Mouse (Mus musculus): ENCODE data around the gene Pan2. TPM values are rescaled to one million over a fixed set of nuclear protein-coding genes. Genes with fewer than 3 reads are reported as not detected.
A peak's percentile ranks its signal among the peaks of the same experiment; 100 is the strongest.

Gene Pan2
- polyA plus RNA-seq, 1 experiment from 2014 or later: 35.2 TPM

DNA sequence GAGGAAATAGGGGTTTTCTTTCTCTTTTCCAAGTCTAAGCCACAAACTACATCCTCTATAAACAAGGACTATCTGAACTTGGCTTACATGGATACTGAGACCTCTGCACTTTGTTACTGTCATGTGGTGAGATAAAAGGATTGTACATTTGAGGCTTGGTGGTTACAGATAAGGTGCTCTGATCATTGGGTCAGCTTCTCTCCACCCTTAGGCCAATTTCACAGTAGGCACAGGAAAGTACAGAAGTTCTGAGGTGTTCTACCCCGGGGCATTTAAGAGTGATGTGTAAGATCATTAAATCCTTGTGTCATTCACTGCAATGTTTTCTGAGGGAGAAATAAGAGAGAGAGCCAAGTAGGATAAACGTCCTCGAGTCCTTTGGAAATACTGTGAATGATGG lies 33.5 kb downstream of the Pan2 start:
- ATAC-seq (ENCODE audit: insufficient read depth, low FRiP score, low TSS enrichment) (no peak), DNase-seq (ENCODE audit: low spot score) (no peak)
- Histone ChIP-seq H3K4me2 (ENCODE audit: low read depth) (peak overlapping the region; percentile 51; the same call in 1 of the 2 replicates), H3K27ac (ENCODE audit: low read depth, low read length) (no peak overlapping the region), H3K9ac (ENCODE audit: low read length) (no peak overlapping the region), H3K4me3 (ENCODE audit: low read depth, low read length) (no peak overlapping the region), H3K9me3 (ENCODE audit: control insufficient read depth, low read length) (no peaks in the 10 kb centered on the region), H3K27me3 (ENCODE audit: control insufficient read depth, insufficient read depth, low read length) (no peaks in the 10 kb centered on the region), H3K36me3 (ENCODE audit: control insufficient read depth, insufficient read depth, low read length) (no peaks in the 10 kb centered on the region), H3K4me1 (ENCODE audit: control insufficient read depth, insufficient read depth, low read length) (peaks cover 9% of the 10 kb centered on the region)
- 91% methylated on average over 3 of the region's 3 CpGs for WGBS

- peak within 1 kb of the TSS; percentile 94 for H3K9ac ChIP-seq (ENCODE audit: low read length)
- peaks cover 9% of the 10 kb centered on the region for H3K4me1 ChIP-seq (ENCODE audit: control insufficient read depth, insufficient read depth, low read length)
- H3K9me3 ChIP-seq (ENCODE audit: control insufficient read depth, low read length): no peaks in the 10 kb centered on the region
- peak; percentile 96 for DNase-seq (ENCODE audit: low spot score)
- peak within 1 kb of the TSS; percentile 83 for H3K27ac ChIP-seq (ENCODE audit: low read depth, low read length)
- peak within 1 kb of the TSS; percentile 99 for H3K4me3 ChIP-seq (ENCODE audit: low read depth, low read length)
- H3K27me3 ChIP-seq (ENCODE audit: control insufficient read depth, insufficient read depth, low read length): no peaks in the 10 kb centered on the region
- WGBS: 2% methylated on average over 59 of the region's 61 CpGs
- ATAC-seq (ENCODE audit: insufficient read depth, low FRiP score, low TSS enrichment): peak; percentile 99
- H3K4me2 ChIP-seq (ENCODE audit: low read depth): peak within 1 kb of the TSS; percentile 84
- H3K36me3 ChIP-seq (ENCODE audit: control insufficient read depth, insufficient read depth, low read length): no peaks in the 10 kb centered on the region
Observed at GRCm38 (mm10) chr10:128337306-128338181, 34.4 kb downstream of the Pan2 start, which contains the start of gene Cs. Gene Cs, plus strand, starts transcription at chr10:128337734.

DNA sequence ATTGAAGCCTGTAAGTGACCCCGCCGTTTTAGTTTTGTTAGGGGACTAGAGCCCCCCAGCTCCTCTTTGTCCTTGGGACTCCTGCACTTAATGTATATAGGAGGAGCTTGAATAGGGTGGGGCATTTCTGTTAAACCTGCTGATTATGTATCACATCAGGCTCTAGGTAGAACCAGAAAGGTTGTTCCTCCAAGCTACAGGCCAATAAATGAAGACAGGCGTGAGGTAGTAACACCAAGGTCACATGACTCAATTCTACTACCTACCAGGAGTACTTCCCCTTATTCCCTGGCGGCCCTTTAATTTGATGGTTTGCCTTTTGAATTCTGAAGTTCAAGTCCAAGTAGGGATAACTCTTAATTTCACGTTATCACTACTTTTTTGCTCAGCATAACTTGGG lies 35.3 kb downstream of the Pan2 start:
- no peaks in the 10 kb centered on the region for H3K9me3 ChIP-seq (ENCODE audit: control insufficient read depth, low read length)
- peak overlapping the region; percentile 94 for H3K9ac ChIP-seq (ENCODE audit: low read length)
- no peaks in the 10 kb centered on the region for H3K27me3 ChIP-seq (ENCODE audit: control insufficient read depth, insufficient read depth, low read length)
- ATAC-seq (ENCODE audit: insufficient read depth, low FRiP score, low TSS enrichment): no peak
- H3K4me1 ChIP-seq (ENCODE audit: control insufficient read depth, insufficient read depth, low read length): peaks cover 9% of the 10 kb centered on the region
- WGBS: 27% methylated on average over 5 of the region's 5 CpGs
- DNase-seq (ENCODE audit: low spot score): no peak
- H3K36me3 ChIP-seq (ENCODE audit: control insufficient read depth, insufficient read depth, low read length): no peaks in the 10 kb centered on the region
- peak overlapping the region; percentile 83 for H3K27ac ChIP-seq (ENCODE audit: low read depth, low read length)
- H3K4me3 ChIP-seq (ENCODE audit: low read depth, low read length): peak overlapping the region; percentile 99
- H3K4me2 ChIP-seq (ENCODE audit: low read depth): peak overlapping the region; percentile 84

DNA sequence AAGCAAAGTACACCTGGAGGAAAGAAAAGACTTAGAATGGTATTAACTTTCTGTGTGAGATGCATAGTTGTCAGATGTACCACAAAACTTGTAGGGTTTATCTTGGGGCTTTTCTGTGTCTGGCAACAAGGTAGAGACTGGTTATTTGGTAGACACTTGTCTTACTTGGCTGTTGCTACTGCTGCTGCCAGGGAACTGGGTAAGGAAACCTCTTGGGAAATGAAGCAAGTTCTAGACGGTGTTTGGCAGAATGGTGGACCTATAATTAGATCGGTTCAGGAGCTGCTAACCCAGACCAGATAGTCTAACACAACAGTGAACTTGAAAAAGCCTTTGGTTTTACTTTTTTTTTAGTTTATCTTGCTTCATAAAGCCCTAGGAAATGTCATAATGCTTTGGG lies 35.8 kb downstream of the Pan2 start:
- Histone ChIP-seq H3K4me3 (ENCODE audit: low read depth, low read length) (peak overlapping the region; percentile 99), H3K9ac (ENCODE audit: low read length) (no peak overlapping the region), H3K4me1 (ENCODE audit: control insufficient read depth, insufficient read depth, low read length) (peaks cover 9% of the 10 kb centered on the region), H3K4me2 (ENCODE audit: low read depth) (peak overlapping the region; percentile 84), H3K36me3 (ENCODE audit: control insufficient read depth, insufficient read depth, low read length) (no peaks in the 10 kb centered on the region), H3K27ac (ENCODE audit: low read depth, low read length) (no peak overlapping the region), H3K27me3 (ENCODE audit: control insufficient read depth, insufficient read depth, low read length) (no peaks in the 10 kb centered on the region), H3K9me3 (ENCODE audit: control insufficient read depth, low read length) (no peaks in the 10 kb centered on the region)
- DNase-seq (ENCODE audit: low spot score) (no peak), ATAC-seq (ENCODE audit: insufficient read depth, low FRiP score, low TSS enrichment) (no peak)
- WGBS: 80% methylated on average over 2 of the region's 2 CpGs

DNA sequence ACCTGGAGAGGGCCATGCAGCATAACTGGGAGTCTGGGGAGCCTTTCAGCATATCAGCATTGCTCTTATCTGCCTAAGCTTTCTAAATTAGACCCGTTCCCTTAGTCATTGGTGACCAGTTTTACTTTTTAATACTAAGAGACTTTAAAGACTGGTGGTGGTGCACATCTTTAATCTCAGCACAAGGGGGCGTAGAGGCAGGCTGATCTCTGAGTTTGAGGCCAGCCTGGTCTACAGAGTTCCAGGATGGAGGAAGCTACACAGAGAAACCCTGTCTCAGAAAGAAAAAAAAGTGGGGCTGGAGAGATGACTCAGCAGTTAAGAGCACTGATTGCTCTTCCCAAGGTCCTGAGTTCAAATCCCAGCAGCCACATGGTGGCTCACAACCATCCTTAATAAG lies 37.1 kb downstream of the Pan2 start:
- no peak overlapping the region for H3K27ac ChIP-seq (ENCODE audit: low read depth, low read length)
- no peaks in the 10 kb centered on the region for H3K9me3 ChIP-seq (ENCODE audit: control insufficient read depth, low read length)
- H3K27me3 ChIP-seq (ENCODE audit: control insufficient read depth, insufficient read depth, low read length): no peaks in the 10 kb centered on the region
- DNase-seq (ENCODE audit: low spot score) (no peak), ATAC-seq (ENCODE audit: insufficient read depth, low FRiP score, low TSS enrichment) (no peak)
- H3K4me1 ChIP-seq (ENCODE audit: control insufficient read depth, insufficient read depth, low read length): peaks cover 9% of the 10 kb centered on the region
- WGBS: 91% methylated on average over 2 of the region's 2 CpGs
- no peak overlapping the region; the same call in 1 of the 2 replicates for H3K4me3 ChIP-seq (ENCODE audit: low read depth, low read length)
- no peaks in the 10 kb centered on the region for H3K36me3 ChIP-seq (ENCODE audit: control insufficient read depth, insufficient read depth, low read length)
- no peak overlapping the region for H3K4me2 ChIP-seq (ENCODE audit: low read depth)
- H3K9ac ChIP-seq (ENCODE audit: low read length): no peak overlapping the region

DNA sequence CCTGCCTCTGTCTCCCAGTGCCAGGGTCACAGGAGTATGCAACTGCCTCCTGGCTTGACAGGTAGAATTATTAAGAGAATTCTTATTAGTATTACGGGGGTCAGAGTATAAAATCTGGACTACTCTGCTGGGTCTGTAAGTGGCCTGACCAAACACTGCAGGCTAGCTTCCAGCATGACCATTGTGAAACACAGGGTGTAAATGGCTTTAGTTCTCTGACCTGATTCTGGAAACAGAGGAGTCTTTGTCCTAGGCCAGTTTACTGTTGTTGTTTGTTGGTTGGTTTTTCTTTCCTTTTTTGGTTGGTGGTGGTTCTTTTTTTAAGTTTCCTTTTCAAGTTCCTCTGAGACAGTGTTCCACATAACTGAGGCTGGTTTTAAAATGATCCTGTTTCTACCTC lies 40.3 kb downstream of the Pan2 start:
- Histone ChIP-seq H3K4me1 (ENCODE audit: control insufficient read depth, insufficient read depth, low read length) (peaks cover 7% of the 10 kb centered on the region), H3K9ac (ENCODE audit: low read length) (no peak overlapping the region), H3K27ac (ENCODE audit: low read depth, low read length) (no peak overlapping the region), H3K9me3 (ENCODE audit: control insufficient read depth, low read length) (no peaks in the 10 kb centered on the region), H3K36me3 (ENCODE audit: control insufficient read depth, insufficient read depth, low read length) (no peaks in the 10 kb centered on the region), H3K4me3 (ENCODE audit: low read depth, low read length) (no peak overlapping the region), H3K27me3 (ENCODE audit: control insufficient read depth, insufficient read depth, low read length) (no peaks in the 10 kb centered on the region), H3K4me2 (ENCODE audit: low read depth) (no peak overlapping the region)
- no peak for ATAC-seq (ENCODE audit: insufficient read depth, low FRiP score, low TSS enrichment)
- DNase-seq (ENCODE audit: low spot score): no peak
- 90% methylated on average over 1 of the region's 1 CpGs for WGBS

DNA sequence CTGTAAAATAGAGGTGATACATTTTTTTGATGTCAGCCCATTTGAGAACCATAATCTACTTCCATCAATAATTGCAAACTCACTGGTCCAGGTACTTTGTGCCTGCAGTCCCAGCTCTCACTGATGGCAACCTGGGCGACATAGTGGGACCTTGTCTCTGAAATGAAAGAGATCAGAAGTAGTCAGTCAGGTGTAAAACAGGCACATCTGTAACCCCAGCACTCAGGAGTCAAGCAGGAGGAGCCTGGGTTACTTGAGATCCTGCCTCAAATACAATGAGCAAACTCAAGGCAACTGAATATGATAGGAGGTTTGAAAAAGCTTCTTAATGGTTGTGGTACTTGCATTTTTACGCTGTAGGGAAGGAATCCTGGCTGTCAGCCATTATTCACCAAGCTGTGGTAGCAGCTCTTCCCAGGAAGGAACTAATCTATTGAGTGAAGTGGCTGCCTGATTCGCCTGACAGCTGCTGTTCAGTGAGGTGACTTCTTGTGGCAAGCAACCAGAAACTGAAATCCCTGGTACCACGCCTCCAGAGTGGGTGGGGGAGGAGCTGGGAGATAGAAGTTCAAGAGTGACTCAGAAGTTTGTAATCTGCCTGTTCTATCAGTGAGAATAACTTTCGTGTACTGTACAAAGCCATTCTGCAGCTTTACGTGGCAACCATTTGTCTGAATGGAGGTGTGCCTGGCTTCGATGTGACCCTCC lies 41.6 kb downstream of the Pan2 start:
- WGBS: 77% methylated on average over 7 of the region's 7 CpGs
- Histone ChIP-seq H3K9ac (ENCODE audit: low read length) (no peak overlapping the region), H3K27me3 (ENCODE audit: control insufficient read depth, insufficient read depth, low read length) (no peaks in the 10 kb centered on the region), H3K9me3 (ENCODE audit: control insufficient read depth, low read length) (no peaks in the 10 kb centered on the region), H3K36me3 (ENCODE audit: control insufficient read depth, insufficient read depth, low read length) (no peaks in the 10 kb centered on the region), H3K4me1 (ENCODE audit: control insufficient read depth, insufficient read depth, low read length) (no peaks in the 10 kb centered on the region), H3K27ac (ENCODE audit: low read depth, low read length) (no peak overlapping the region), H3K4me3 (ENCODE audit: low read depth, low read length) (no peak overlapping the region), H3K4me2 (ENCODE audit: low read depth) (no peak overlapping the region)
- no peak for ATAC-seq (ENCODE audit: insufficient read depth, low FRiP score, low TSS enrichment)
- no peak for DNase-seq (ENCODE audit: low spot score)

- H3K27ac ChIP-seq (ENCODE audit: low read depth, low read length): no peak overlapping the region
- H3K9me3 ChIP-seq (ENCODE audit: control insufficient read depth, low read length): no peaks in the 10 kb centered on the region
- H3K9ac ChIP-seq (ENCODE audit: low read length): no peak overlapping the region
- no peak overlapping the region for H3K4me2 ChIP-seq (ENCODE audit: low read depth)
- H3K27me3 ChIP-seq (ENCODE audit: control insufficient read depth, insufficient read depth, low read length): no peaks in the 10 kb centered on the region
- ATAC-seq (ENCODE audit: insufficient read depth, low FRiP score, low TSS enrichment) (no peak), DNase-seq (ENCODE audit: low spot score) (no peak)
- H3K4me1 ChIP-seq (ENCODE audit: control insufficient read depth, insufficient read depth, low read length): no peaks in the 10 kb centered on the region
- peaks cover 12% of the 10 kb centered on the region for H3K36me3 ChIP-seq (ENCODE audit: control insufficient read depth, insufficient read depth, low read length)
- H3K4me3 ChIP-seq (ENCODE audit: low read depth, low read length): no peak overlapping the region
- WGBS: 92% methylated on average over 8 of the region's 8 CpGs
Observed at GRCm38 (mm10) chr10:128347541-128347940, 44.4 kb downstream of the Pan2 start.

All from neural tube, embryonic 11.5 days (tissue).